ENCODE assay signal across 8 mouse cellular contexts in the genomic region with DNA sequence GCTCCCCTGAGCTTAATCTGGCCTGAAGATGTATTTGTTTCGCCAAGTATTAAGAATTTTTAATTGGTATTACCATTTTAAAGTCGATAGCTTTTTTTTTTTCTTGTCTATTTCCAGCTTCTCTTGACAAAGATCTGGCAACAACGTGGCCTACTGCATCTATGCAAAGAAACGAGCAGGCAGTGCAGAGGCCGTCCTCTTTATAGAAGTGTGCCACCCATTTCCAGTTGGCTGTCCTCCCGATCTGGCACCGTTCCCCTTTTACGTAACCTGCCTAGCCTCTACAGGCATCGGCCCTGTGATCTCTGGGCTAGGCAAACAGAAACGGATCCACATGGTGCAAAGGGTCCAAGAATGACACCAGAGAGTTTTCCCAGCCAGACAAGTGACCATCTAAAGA. TPM values are rescaled to one million over a fixed set of nuclear protein-coding genes. Genes with fewer than 3 reads are reported as not detected.
DNase-seq lines count a peak whose midpoint lies in the region; ATAC-seq and TF ChIP-seq lines count a peak whose summit lies in the region.

No protein-coding gene starts in this region.

- peak; percentile 83 for DNase-seq in midbrain, embryonic 11.5 days (ENCODE audit: low spot score, missing footprints)
- peak; percentile 42 for DNase-seq in c-Kit-positive CD71-negative TER-119-negative erythroid progenitor cells, embryonic 14.5 days (ENCODE audit: low read depth)
- peak; percentile 86 for DNase-seq in gastrocnemius, postnatal 25 days
- DNase-seq in layer of hippocampus, adult 2 months (ENCODE audit: low spot score in 2 of 2), result peak; percentile 41 to 62
- peak; percentile 24 to 53 for DNase-seq in right cerebral cortex, postnatal 36 days (ENCODE audit: low spot score in 2 of 2)

- no peak overlapping the region for H3K27ac ChIP-seq in midbrain, embryonic 11.5 days (ENCODE audit: low read depth, low read length)
- no peak overlapping the region for H3K27ac ChIP-seq in midbrain, embryonic 13.5 days
- H3K27ac ChIP-seq in layer of hippocampus, adult 2 months, result peak overlapping the region; percentile 6; the same call in 1 of the 2 replicates
- H3K27ac ChIP-seq in lung, embryonic 15.5 days, result no peak overlapping the region
- H3K27ac ChIP-seq in midbrain, embryonic 15.5 days, result no peak overlapping the region

- 59% methylated on average over 10 of the region's 10 CpGs for WGBS in midbrain, embryonic 11.5 days
- WGBS in midbrain, embryonic 13.5 days, result 52% methylated on average over 10 of the region's 10 CpGs
- 28% methylated on average over 10 of the region's 10 CpGs for WGBS in lung, embryonic 15.5 days
- 45% methylated on average over 10 of the region's 10 CpGs for WGBS in midbrain, embryonic 15.5 days

- H3K36me3 ChIP-seq in midbrain, embryonic 11.5 days (ENCODE audit: control insufficient read depth, insufficient read depth, low read length), result no peaks in the 10 kb centered on the region
- H3K36me3 ChIP-seq in midbrain, embryonic 13.5 days, result no peaks in the 10 kb centered on the region
- no peaks in the 10 kb centered on the region for H3K36me3 ChIP-seq in lung, embryonic 15.5 days
- no peaks in the 10 kb centered on the region for H3K36me3 ChIP-seq in midbrain, embryonic 15.5 days (replicated peaks)

- H3K27me3 ChIP-seq in midbrain, embryonic 11.5 days (ENCODE audit: control insufficient read depth, insufficient read depth, low read length), result no peaks in the 10 kb centered on the region; the same call in 1 of the 2 replicates
- H3K27me3 ChIP-seq in midbrain, embryonic 13.5 days, result no peaks in the 10 kb centered on the region
- H3K27me3 ChIP-seq in lung, embryonic 15.5 days, result no peaks in the 10 kb centered on the region
- H3K27me3 ChIP-seq in midbrain, embryonic 15.5 days (replicated peaks), result no peaks in the 10 kb centered on the region

- no peak for TF ChIP-seq CTCF in layer of hippocampus, adult 2 months (conservative IDR thresholded peaks at IDR 0.05)

- no peaks in the 10 kb centered on the region for H3K9me3 ChIP-seq in midbrain, embryonic 11.5 days (ENCODE audit: control insufficient read depth, low read length)
- H3K9me3 ChIP-seq in midbrain, embryonic 13.5 days, result no peaks in the 10 kb centered on the region
- no peaks in the 10 kb centered on the region for H3K9me3 ChIP-seq in lung, embryonic 15.5 days
- no peaks in the 10 kb centered on the region for H3K9me3 ChIP-seq in midbrain, embryonic 15.5 days

- peaks cover 14% of the 10 kb centered on the region for H3K4me1 ChIP-seq in midbrain, embryonic 11.5 days (ENCODE audit: control insufficient read depth, insufficient read depth, low read length)
- peaks cover 10% of the 10 kb centered on the region for H3K4me1 ChIP-seq in midbrain, embryonic 13.5 days (replicated peaks)
- H3K4me1 ChIP-seq in lung, embryonic 15.5 days, result peaks cover 28% of the 10 kb centered on the region
- peaks cover 18% of the 10 kb centered on the region for H3K4me1 ChIP-seq in midbrain, embryonic 15.5 days

- no peak overlapping the region for H3K9ac ChIP-seq in midbrain, embryonic 11.5 days (ENCODE audit: low read length)
- H3K9ac ChIP-seq in midbrain, embryonic 13.5 days (replicated peaks), result no peak overlapping the region
- H3K9ac ChIP-seq in lung, embryonic 15.5 days, result no peak overlapping the region
- H3K9ac ChIP-seq in midbrain, embryonic 15.5 days, result no peak overlapping the region

- H3K4me2 ChIP-seq in midbrain, embryonic 11.5 days, result no peak overlapping the region
- no peak overlapping the region for H3K4me2 ChIP-seq in midbrain, embryonic 13.5 days (replicated peaks)
- H3K4me2 ChIP-seq in lung, embryonic 15.5 days, result peak overlapping the region; percentile 4; the same call in 1 of the 2 replicates
- no peak overlapping the region for H3K4me2 ChIP-seq in midbrain, embryonic 15.5 days

- H3K4me3 ChIP-seq in midbrain, embryonic 11.5 days (ENCODE audit: low read depth, low read length), result no peak overlapping the region
- no peak overlapping the region for H3K4me3 ChIP-seq in midbrain, embryonic 13.5 days (replicated peaks)
- peak overlapping the region; percentile 23; the same call in 1 of the 2 replicates for H3K4me3 ChIP-seq in layer of hippocampus, adult 2 months
- no peak overlapping the region for H3K4me3 ChIP-seq in lung, embryonic 15.5 days
- no peak overlapping the region for H3K4me3 ChIP-seq in midbrain, embryonic 15.5 days

- ATAC-seq in midbrain, embryonic 11.5 days (ENCODE audit: low FRiP score), result no peak
- ATAC-seq in midbrain, embryonic 13.5 days, result no peak
- no peak for ATAC-seq in lung, embryonic 15.5 days (ENCODE audit: borderline replicate concordance, extremely low read depth, low FRiP score, low TSS enrichment)
- ATAC-seq in midbrain, embryonic 15.5 days (replicated peaks), result no peak

RNA-seq across cellular contexts. Expression of gene Sos2, which starts 1.9 kb away (rescaled TPM):
- polyA plus RNA-seq in midbrain, embryonic 11.5 days (2014; fragmentation: Nextera tagmentation; extraction: Ambion mirVana), result 10.5 and 12.0 TPM in 2 replicates
- polyA plus RNA-seq in midbrain, embryonic 13.5 days (2015; fragmentation: Nextera tagmentation; extraction: Ambion mirVana), result 12.4 and 13.1 TPM in 2 replicates
- 10 to 100 TPM; 35.3 to 39.6 TPM for total RNA-seq in gastrocnemius, postnatal 25 days (2021)
- total RNA-seq in layer of hippocampus, adult 2 months (2021), result 10 to 100 TPM; 31.5 to 37.3 TPM
- 7.5 and 8.9 TPM in 2 replicates for polyA plus RNA-seq in lung, embryonic 15.5 days (2015; fragmentation: Nextera tagmentation; extraction: Ambion mirVana)
- polyA plus RNA-seq in midbrain, embryonic 15.5 days (2015; fragmentation: Nextera tagmentation; extraction: Ambion mirVana), result 13.0 and 13.2 TPM in 2 replicates

RNA-seq across cellular contexts. Expression of gene L2hgdh, which starts 41.1 kb away (rescaled TPM):
- 9.7 and 13.6 TPM in 2 replicates for polyA plus RNA-seq in midbrain, embryonic 11.5 days (2014; fragmentation: Nextera tagmentation; extraction: Ambion mirVana)
- polyA plus RNA-seq in midbrain, embryonic 13.5 days (2015; fragmentation: Nextera tagmentation; extraction: Ambion mirVana), result 9.7 and 10.7 TPM in 2 replicates
- total RNA-seq in gastrocnemius, postnatal 25 days (2021), result 10 to 100 TPM; 31.2 to 32.7 TPM
- 10 to 100 TPM; 14.9 to 17.9 TPM for total RNA-seq in layer of hippocampus, adult 2 months (2021)
- 14.6 and 14.9 TPM in 2 replicates for polyA plus RNA-seq in lung, embryonic 15.5 days (2015; fragmentation: Nextera tagmentation; extraction: Ambion mirVana)
- polyA plus RNA-seq in midbrain, embryonic 15.5 days (2015; fragmentation: Nextera tagmentation; extraction: Ambion mirVana), result 14.3 and 14.5 TPM in 2 replicates

RNA-seq across cellular contexts. Expression of gene Atp5s, which starts 41.2 kb away (rescaled TPM):
- polyA plus RNA-seq in midbrain, embryonic 11.5 days (2014; fragmentation: Nextera tagmentation; extraction: Ambion mirVana), result 18.0 and 19.3 TPM in 2 replicates
- polyA plus RNA-seq in midbrain, embryonic 13.5 days (2015; fragmentation: Nextera tagmentation; extraction: Ambion mirVana), result 24.9 and 25.2 TPM in 2 replicates
- total RNA-seq in gastrocnemius, postnatal 25 days (2021), result 10 to 100 TPM; 11.9 to 12.3 TPM
- 10 to 100 TPM; 30.0 to 33.3 TPM for total RNA-seq in layer of hippocampus, adult 2 months (2021)
- polyA plus RNA-seq in lung, embryonic 15.5 days (2015; fragmentation: Nextera tagmentation; extraction: Ambion mirVana), result 28.3 and 30.0 TPM in 2 replicates
- polyA plus RNA-seq in midbrain, embryonic 15.5 days (2015; fragmentation: Nextera tagmentation; extraction: Ambion mirVana), result 33.0 and 33.3 TPM in 2 replicates
